Mouse (Mus musculus) limb, embryonic 14.5 days (tissue): ENCODE measurements around the gene Fastkd5. TPM values are rescaled to one million over a fixed set of nuclear protein-coding genes. Genes with fewer than 3 reads are reported as not detected.
A peak's percentile ranks its signal among the peaks of the same experiment; 100 is the strongest.

Source experiments
- ATAC-seq: fragments of 200-750 bp; cut with Nextera tagmentation; 2 replicates; pipeline ENCODE4 v1.8.0; 2017; ENCODE audit warnings: low read depth, moderate number of reproducible peaks, moderate TSS enrichment; ENCODE audit not compliant: low FRiP score
- DNase-seq: peaks from one replicate; pipeline ENCODE4 v3.0.0-alpha.2; 2015; ENCODE audit warnings: low spot score
- H3K27ac ChIP-seq: fragments of 300-500 bp; sonication (generic); replicated peaks from 2 replicates; pipeline ENCODE4 v1.5.1; 2014; ENCODE audit warnings: low read depth, mild to moderate bottlenecking, low read length, moderate library complexity, mixed read lengths
- H3K27me3 ChIP-seq: fragments of 300-500 bp; sonication (generic); 2 replicates; pipeline ENCODE4 v1.6.1; 2014; ENCODE audit warnings: low read length, mixed read lengths; ENCODE audit not compliant: control insufficient read depth, insufficient read depth
- H3K36me3 ChIP-seq: fragments of 300-500 bp; sonication (generic); 2 replicates; pipeline ENCODE4 v1.6.1; 2014; ENCODE audit warnings: mild to moderate bottlenecking, low read length, moderate library complexity, mixed read lengths; ENCODE audit not compliant: control insufficient read depth, insufficient read depth
- H3K4me1 ChIP-seq: fragments of 300-500 bp; sonication (generic); 2 replicates; pipeline ENCODE4 v1.6.1; 2014; ENCODE audit warnings: antibody characterized with exemption, low read length, mixed read lengths; ENCODE audit not compliant: control insufficient read depth, insufficient read depth
- H3K4me2 ChIP-seq: fragments of 300-500 bp; sonication (generic); replicated peaks from 2 replicates; pipeline ENCODE4 v1.6.1; 2014; ENCODE audit warnings: low read depth, mild to moderate bottlenecking, low read length, moderate library complexity; ENCODE audit not compliant: severe bottlenecking
- H3K4me3 ChIP-seq: fragments of 300-500 bp; sonication (generic); replicated peaks from 2 replicates; pipeline ENCODE4 v1.5.1; 2014; ENCODE audit warnings: low read length
- H3K9ac ChIP-seq: fragments of 300-500 bp; sonication (generic); 2 replicates; pipeline ENCODE4 v1.6.1; 2014; ENCODE audit warnings: mild to moderate bottlenecking, low read depth, low read length, moderate library complexity; ENCODE audit not compliant: severe bottlenecking
- H3K9me3 ChIP-seq: fragments of 300-500 bp; sonication (generic); 2 replicates; pipeline ENCODE4 v1.6.1; 2016; ENCODE audit warnings: low read length; ENCODE audit not compliant: control insufficient read depth
- POLR2A ChIP-seq: fragments of 200-500 bp; IDR thresholded peaks from 2 replicates; pipeline ENCODE4 v1.8.0; 2012; ENCODE audit warnings: inconsistent platforms, mild to moderate bottlenecking, moderate library complexity, borderline replicate concordance; ENCODE audit not compliant: insufficient read depth, insufficient read length; ENCODE audit errors: extremely low read depth
- WGBS: fragments of 180-500 bp; shearing (Covaris S2); extraction: QIAGEN DNeasy Blood & Tissue Kit; methylation state at CpG from one replicate; pipeline ENCODE4 v1.1.7; 2014; 5-methylcytosine and 5-hydroxymethylcytosine counted together
- polyA plus RNA-seq, 2 experiments: library from polyadenylated mRNA; depleted of rRNA in 1 of 2; stranded (reverse) in 1 of 2; unstranded in 1 of 2; fragments of >200 nt; fragmentation: Nextera tagmentation in 1 of 2; extraction: Ambion mirVana in 1 of 2; gene quantifications; 2 replicates each; pipeline versions ENCODE4 v1.2.1 to v1.2.3; 2012 to 2014

Fastkd5 gene
- polyA plus RNA-seq, 2 experiments = 6.1 to 14.2 TPM

GRCm38 (mm10) chr2:130663342-130663741, 33.5 kb upstream of the Fastkd5 start:
- Histone ChIP-seq H3K27ac (no peak overlapping the region), H3K9me3 (no peaks in the 10 kb centered on the region), H3K27me3 (no peaks in the 10 kb centered on the region), H3K36me3 (peaks cover 38% of the 10 kb centered on the region), H3K4me3 (peak overlapping the region; percentile 56), H3K4me1 (peaks cover 20% of the 10 kb centered on the region), H3K4me2 (peak overlapping the region; percentile 74), H3K9ac (peak overlapping the region; percentile 92)
- WGBS = 89% methylated on average over 11 of the region's 11 CpGs
- no peak for ATAC-seq
- no peak for TF ChIP-seq POLR2A
- DNase-seq = no peak

GRCm38 (mm10) chr2:130658530-130658929, 28.7 kb upstream of the Fastkd5 start:
- DNase-seq (no peak), ATAC-seq (no peak)
- H3K4me3 ChIP-seq = no peak overlapping the region
- H3K9ac ChIP-seq = no peak overlapping the region
- H3K4me1 ChIP-seq = peaks cover 9% of the 10 kb centered on the region
- no peak overlapping the region for H3K4me2 ChIP-seq
- no peak overlapping the region for H3K27ac ChIP-seq
- 94% methylated on average over 10 of the region's 10 CpGs for WGBS
- H3K27me3 ChIP-seq = no peaks in the 10 kb centered on the region
- TF ChIP-seq POLR2A = no peak
- peaks cover 83% of the 10 kb centered on the region for H3K36me3 ChIP-seq
- H3K9me3 ChIP-seq = no peaks in the 10 kb centered on the region

GRCm38 (mm10) chr2:130657541-130657940, 27.7 kb upstream of the Fastkd5 start:
- Histone ChIP-seq H3K9ac (no peak overlapping the region), H3K9me3 (no peaks in the 10 kb centered on the region), H3K4me2 (no peak overlapping the region), H3K36me3 (peaks cover 91% of the 10 kb centered on the region), H3K27ac (no peak overlapping the region), H3K4me3 (no peak overlapping the region), H3K27me3 (no peaks in the 10 kb centered on the region), H3K4me1 (no peaks in the 10 kb centered on the region)
- 84% methylated on average over 6 of the region's 6 CpGs for WGBS
- ATAC-seq = no peak
- TF ChIP-seq POLR2A = no peak
- no peak for DNase-seq

GRCm38 (mm10) chr2:130656536-130656935, 26.7 kb upstream of the Fastkd5 start:
- DNase-seq (no peak), ATAC-seq (no peak)
- H3K27ac ChIP-seq = no peak overlapping the region
- no peak overlapping the region for H3K4me3 ChIP-seq
- 95% methylated on average over 9 of the region's 9 CpGs for WGBS
- H3K4me1 ChIP-seq = no peaks in the 10 kb centered on the region
- no peaks in the 10 kb centered on the region for H3K9me3 ChIP-seq
- peaks cover 87% of the 10 kb centered on the region for H3K36me3 ChIP-seq
- H3K27me3 ChIP-seq = no peaks in the 10 kb centered on the region
- no peak for TF ChIP-seq POLR2A
- no peak overlapping the region for H3K4me2 ChIP-seq
- H3K9ac ChIP-seq = no peak overlapping the region

GRCm38 (mm10) chr2:130655660-130656339, 26.0 kb upstream of the Fastkd5 start:
- H3K9ac ChIP-seq = no peak overlapping the region
- 94% methylated on average over 6 of the region's 6 CpGs for WGBS
- H3K27me3 ChIP-seq = no peaks in the 10 kb centered on the region
- H3K4me3 ChIP-seq = no peak overlapping the region
- TF ChIP-seq POLR2A = no peak
- ATAC-seq = no peak
- H3K27ac ChIP-seq = no peak overlapping the region
- H3K4me1 ChIP-seq = no peaks in the 10 kb centered on the region
- no peaks in the 10 kb centered on the region for H3K9me3 ChIP-seq
- H3K4me2 ChIP-seq = no peak overlapping the region
- no peak for DNase-seq
- H3K36me3 ChIP-seq = peaks cover 86% of the 10 kb centered on the region
